Mouse (Mus musculus) gastrocnemius, adult 18-20 months (tissue): ENCODE data around the gene Mrps15. TPM values are rescaled to one million over a fixed set of nuclear protein-coding genes. Genes with fewer than 3 reads are reported as not detected.

Source experiments
- DNase-seq: peaks from one replicate; pipeline ENCODE4 v3.0.0; 2021; ENCODE audit warnings: low spot score
- long read RNA-seq, 2 experiments: library from polyadenylated mRNA; stranded (forward); transcript quantifications; one replicate each; pipeline ENCODE4 v2.0.0; 2021
- total RNA-seq, 2 experiments: library from RNA; stranded (reverse); gene quantifications; 2 replicates each; pipeline ENCODE4 v1.2.3; 2021

Mrps15 gene
- 10 to 100 TPM; 79.5 to 80.7 TPM for total RNA-seq
- long read RNA-seq, experiment 1, transcript Mrps15-201 (8 exons, 937 nt): major isoform, 85 of 89 reads
- long read RNA-seq, experiment 1, partial matches to known transcripts: 3 of 89 reads
- long read RNA-seq, experiment 1, other reads (novel, unspliced or antisense): 1 of 89 reads
- long read RNA-seq, experiment 2, transcript Mrps15-201 (8 exons, 937 nt): major isoform, 61 of 65 reads
- long read RNA-seq, experiment 2, partial matches to known transcripts: 1 of 65 reads
- long read RNA-seq, experiment 2, other reads (novel, unspliced or antisense): 3 of 65 reads

DNA sequence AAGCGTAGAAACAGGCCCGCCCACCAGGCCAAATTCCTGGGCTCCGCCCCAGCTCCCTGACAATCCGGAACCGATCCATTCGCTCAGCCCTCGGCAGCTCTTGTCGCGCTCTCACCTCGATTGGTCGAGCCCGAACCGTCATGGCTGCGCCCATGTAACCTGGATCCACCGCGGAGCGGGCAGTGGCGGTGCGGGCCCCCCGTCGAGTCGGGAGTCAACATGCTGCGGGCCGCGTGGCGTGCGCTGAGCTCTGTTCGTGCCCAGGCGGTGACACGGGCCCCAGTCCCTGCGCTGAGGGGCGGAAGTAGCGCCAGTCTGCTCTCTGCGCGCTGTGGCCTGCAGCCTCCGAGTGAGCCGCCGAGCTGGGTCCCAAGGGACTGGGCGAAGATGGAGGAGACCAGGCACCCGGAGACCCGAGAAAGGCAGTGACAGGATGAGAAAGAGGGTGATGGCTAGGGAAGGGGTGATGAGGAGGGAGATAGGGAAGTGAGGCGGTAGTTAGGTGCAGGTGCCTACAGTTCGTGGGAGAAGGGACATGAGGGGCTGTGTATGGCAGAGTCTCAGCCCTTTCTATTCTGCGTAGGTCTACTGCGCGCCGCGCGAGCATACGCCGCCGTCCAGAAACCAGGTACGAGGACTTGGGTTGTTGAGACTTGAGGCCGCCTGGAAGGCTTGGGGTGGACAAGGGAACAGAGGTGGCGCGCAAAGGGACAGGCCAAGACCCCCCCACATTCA, at the start of gene Mrps15:
Gene Mrps15 (plus strand): TSS at position 75 of the 735 bp plus-strand sequence.
- peak; percentile 86 for DNase-seq

- no peak for DNase-seq
These were observed 48.9 kb upstream of the Mrps15 start for GRCm38 (mm10) chr4:125997826-125998225.

GRCm38 (mm10) chr4:126001311-126002199, 45.2 kb upstream of the Mrps15 start:
- DNase-seq: no peak

GRCm38 (mm10) chr4:126017676-126018332, 28.9 kb upstream of the Mrps15 start:
- no peak for DNase-seq

DNA sequence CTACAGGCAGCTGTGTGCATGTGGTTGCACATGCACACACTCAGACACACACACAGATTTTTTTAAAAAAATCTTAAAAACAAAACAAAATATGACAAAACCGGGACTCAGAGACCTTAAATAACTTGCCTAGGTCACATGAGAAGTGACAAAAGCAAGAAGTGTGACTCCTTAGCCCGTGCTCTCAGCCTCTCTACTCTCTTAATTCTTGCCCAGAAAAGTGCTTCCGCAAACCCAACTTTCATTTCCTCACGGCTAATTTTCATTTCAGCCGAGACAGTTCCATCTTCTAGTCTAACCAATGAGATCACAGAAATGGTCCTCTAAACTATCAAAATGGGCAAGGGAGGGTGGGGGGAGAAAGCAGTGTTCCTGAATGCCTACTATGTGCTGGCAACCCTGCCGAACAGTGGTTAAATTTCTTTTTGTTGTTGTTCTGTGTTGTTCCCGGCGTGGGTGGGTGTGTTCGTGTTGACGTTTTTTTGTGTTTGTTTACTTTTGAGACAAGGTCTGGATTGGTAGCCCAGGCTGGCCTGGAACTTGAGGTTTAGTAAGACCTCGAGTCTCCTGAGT, 27.7 kb upstream of the Mrps15 start:
- DNase-seq: no peak

DNA sequence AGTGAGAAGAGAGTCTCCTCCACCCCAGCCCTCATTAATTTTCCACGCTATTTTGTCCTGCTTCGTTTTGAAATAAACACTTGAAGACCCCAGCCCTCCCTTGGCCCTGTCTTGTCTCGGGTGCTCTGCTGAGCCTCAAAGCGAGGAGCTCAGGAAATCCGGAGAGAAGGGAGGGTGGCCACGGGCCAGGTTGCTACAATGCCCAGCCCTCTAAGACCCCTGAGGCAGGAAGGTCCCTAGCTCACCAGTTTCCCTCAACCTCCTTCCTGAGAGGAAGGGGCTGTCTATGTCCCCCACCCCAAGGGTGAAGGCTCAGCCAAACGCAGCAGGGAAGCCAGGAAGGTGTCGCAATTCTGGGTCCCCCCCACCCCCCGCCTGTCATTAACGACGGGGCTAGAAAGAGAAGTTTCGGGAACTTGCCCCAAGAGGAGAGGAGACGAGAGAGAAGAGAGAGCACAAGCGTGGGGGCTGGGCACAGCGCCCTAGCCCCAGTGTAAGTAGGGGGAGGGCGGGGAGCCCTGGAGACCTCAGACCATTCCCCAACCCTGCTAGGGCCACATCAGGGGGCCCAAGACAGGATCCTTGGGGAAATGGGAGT, 22.3 kb upstream of the Mrps15 start, which contains the start of gene Csf3r:
Gene Csf3r (plus strand): TSS at position 248 of the 598 bp plus-strand sequence.
- no peak for DNase-seq

DNA sequence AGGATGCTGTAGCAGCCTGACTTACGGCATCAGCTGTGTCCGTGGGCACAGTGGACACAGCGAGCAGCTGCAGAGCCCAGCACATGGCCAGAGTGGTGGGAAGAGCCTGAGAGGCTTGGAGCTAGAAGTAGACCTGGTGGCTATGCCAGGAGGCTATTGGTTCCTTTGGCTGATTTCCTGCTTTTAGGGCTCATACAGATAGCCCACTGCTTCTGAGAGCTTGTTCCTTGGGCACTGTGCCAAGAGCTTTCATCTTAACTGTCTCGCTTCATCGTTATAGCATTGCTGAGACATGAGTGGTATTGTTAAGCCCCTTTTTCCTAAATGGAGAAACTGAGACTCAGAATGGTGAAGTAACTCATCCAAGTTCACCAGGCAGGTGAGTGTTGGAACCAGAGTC, 20.9 kb upstream of the Mrps15 start:
- no peak for DNase-seq

GRCm38 (mm10) chr4:126027980-126028379, 18.7 kb upstream of the Mrps15 start:
- no peak for DNase-seq

DNA sequence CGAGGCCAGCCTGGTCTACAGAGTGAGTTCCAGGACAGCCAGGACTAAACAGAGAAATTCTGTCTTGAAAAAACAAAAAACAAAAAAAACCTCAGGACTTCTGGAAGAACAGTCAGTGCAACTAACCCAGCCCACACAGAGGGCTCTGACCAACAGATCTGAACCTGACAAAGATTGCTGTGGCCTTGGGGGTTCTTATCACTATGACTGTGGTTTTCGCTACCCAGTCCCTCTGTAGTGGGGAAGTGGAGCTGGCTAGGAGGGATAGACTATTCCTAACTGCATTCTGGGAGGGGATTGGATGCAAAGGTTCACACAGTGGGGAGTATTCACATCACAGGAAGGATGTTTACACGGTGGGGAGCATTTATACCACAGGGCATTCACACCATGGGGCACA, 17.7 kb upstream of the Mrps15 start:
- no peak for DNase-seq

GRCm38 (mm10) chr4:126030705-126031104, 16.0 kb upstream of the Mrps15 start:
- no peak for DNase-seq

DNA sequence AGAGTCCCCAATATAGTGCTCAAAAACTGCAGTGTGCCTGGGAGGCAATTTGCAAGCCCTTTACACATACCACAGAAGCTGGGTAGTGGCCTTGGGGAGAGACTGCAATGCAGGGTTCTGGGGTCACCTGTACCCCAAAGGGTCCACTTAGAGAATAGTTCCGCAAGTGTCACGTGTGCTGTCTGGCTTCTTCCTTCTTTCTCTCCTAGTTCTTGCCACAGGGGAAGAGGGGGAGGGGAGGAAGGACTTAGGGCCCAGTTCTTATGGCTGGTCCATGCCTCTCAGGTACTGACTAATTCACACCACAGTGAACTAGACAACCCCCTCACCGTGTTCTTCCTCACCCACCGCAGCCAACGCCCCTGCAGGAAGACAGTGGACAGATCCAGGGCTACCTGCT, 11.3 kb upstream of the Mrps15 start:
- no peak for DNase-seq

GRCm38 (mm10) chr4:126051617-126052016, 4.9 kb downstream of the Mrps15 start:
- no peak for DNase-seq

DNA sequence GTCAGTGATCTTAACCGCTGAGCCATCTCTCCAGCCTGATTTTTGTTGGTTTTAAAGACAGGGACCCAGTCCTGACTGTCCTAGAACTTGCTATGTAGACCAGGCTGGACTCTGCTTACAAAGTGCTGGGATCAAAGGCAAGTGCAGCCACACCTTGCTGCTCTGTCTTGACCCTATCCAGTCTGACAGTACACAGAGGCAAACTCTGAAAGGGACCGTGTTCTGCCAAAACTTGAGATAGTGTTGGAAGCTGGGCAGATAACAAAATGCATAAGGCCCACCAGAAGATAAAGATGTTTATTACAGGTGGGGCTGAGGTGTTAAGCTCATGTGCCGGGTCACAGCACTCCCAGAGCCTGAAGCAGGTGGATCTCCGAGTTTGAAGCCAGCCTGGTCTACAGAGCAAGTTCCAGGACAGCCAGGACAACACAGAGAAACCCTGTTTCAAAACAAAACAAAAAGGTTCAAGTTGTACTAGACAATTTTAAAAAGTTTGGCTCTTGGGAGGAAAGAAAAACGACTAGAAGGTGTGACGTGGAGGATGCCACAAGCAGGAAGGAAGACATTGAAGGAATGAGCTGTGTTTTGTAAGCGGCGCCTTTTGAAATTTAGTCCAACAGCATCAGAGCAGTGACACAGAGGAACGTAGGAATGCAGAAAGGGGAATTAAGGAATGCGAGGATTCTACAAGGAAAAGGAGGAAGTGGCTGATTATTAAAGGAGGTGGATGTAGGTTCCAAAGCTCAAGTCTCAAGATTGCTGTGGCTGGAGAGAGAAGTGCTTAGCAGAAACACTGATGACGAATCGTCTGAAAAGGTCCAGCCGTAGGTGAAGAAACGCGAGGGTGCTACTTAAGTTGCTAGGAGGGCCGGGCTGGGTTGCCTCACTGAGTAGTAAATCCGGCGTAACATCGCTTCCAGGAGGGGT, 10.7 kb downstream of the Mrps15 start:
- DNase-seq: no peak

- DNase-seq: peak; percentile 89
These were observed 11.6 kb downstream of the Mrps15 start, which contains the start of gene Oscp1 for GRCm38 (mm10) chr4:126058134-126058996. Gene Oscp1 (plus strand): TSS chr4:126058565.

- no peak for DNase-seq
These were observed 12.3 kb downstream of the Mrps15 start for GRCm38 (mm10) chr4:126058997-126059362.

DNA sequence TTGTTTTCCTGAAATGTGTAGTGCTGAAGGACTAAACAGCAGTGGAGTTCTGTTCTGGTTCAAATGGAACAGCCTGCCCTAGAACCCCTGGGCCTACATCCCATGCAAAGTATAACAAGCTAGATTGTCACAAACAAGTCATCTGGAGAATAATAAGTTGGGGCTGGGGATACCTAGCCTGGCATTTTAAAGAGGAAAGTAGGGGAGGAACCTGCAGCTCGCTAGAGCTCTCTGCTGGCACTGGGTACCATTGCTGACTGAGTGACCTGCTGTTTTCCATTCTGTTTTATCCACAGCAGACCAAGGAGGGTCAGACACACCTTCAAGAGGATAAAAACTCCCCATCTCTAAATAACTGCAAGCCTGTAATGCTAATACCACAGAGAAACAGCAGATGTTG, 16.1 kb downstream of the Mrps15 start:
- no peak for DNase-seq

GRCm38 (mm10) chr4:126065241-126065640, 18.5 kb downstream of the Mrps15 start:
- no peak for DNase-seq

DNA sequence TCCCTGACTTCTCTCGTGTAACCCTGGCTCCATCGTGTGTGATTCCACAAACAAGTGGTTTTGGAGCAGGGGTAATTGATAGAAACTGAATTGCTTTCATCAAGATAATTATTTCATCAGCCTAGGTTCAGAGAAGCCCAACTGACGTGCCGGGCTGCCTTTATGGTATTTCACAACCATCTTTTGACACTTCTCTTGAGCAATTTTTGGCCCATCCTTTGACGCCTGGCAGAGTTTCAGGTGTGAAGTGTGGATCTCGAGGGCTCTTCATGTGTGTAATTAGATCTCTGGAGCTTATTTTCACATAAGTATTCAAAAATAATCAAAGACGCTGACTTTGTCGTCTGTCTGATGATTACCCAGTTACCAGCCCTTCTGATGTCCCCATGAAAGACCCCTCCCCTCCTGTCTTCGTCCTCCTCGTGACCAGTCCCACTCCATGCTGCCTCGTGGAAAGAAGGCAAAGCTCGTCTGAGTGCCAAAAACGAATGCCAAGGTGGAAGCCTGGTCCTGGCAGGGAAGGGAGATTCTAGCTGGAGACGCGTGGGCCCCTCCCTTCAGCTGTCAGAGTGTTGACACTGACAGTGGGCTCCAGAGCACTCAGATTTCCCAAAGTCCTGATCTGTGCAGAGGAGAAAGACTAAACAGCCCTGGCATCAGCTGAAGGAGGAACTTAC, 20.8 kb downstream of the Mrps15 start:
- DNase-seq: peak; percentile 54
